Mouse (Mus musculus) midbrain, embryonic 13.5 days (tissue): ENCODE measurements around the gene Mon1b. TPM values are rescaled to one million over a fixed set of nuclear protein-coding genes. Genes with fewer than 3 reads are reported as not detected.

ENCODE experiments used
- ATAC-seq: fragments of 200-750 bp; cut with Nextera tagmentation; 2 replicates; pipeline ENCODE4 v1.8.0; 2017; ENCODE audit warnings: mild to moderate bottlenecking, moderate TSS enrichment, moderate library complexity
- H3K27ac ChIP-seq: fragments of 300-500 bp; sonication (generic); 2 replicates; pipeline ENCODE4 v1.5.1; 2015; ENCODE audit warnings: inconsistent platforms, mild to moderate bottlenecking, moderate library complexity
- H3K27me3 ChIP-seq: fragments of 300-500 bp; sonication (generic); 2 replicates; pipeline ENCODE4 v1.6.1; 2015; ENCODE audit warnings: mild to moderate bottlenecking, inconsistent platforms
- H3K36me3 ChIP-seq: fragments of 300-500 bp; sonication (generic); 2 replicates; pipeline ENCODE4 v1.6.1; 2015; ENCODE audit warnings: mild to moderate bottlenecking, inconsistent platforms
- H3K4me1 ChIP-seq: fragments of 300-500 bp; sonication (generic); replicated peaks from 2 replicates; pipeline ENCODE4 v1.6.1; 2015; ENCODE audit warnings: inconsistent platforms
- H3K4me2 ChIP-seq: fragments of 300-500 bp; sonication (generic); replicated peaks from 2 replicates; pipeline ENCODE4 v1.6.1; 2015; ENCODE audit warnings: moderate library complexity, mild to moderate bottlenecking, inconsistent platforms
- H3K4me3 ChIP-seq: fragments of 300-500 bp; sonication (generic); replicated peaks from 2 replicates; pipeline ENCODE4 v1.5.1; 2015; ENCODE audit warnings: mild to moderate bottlenecking, inconsistent platforms
- H3K9ac ChIP-seq: fragments of 300-500 bp; sonication (generic); replicated peaks from 2 replicates; pipeline ENCODE4 v1.6.1; 2015; ENCODE audit warnings: mild to moderate bottlenecking, inconsistent platforms
- H3K9me3 ChIP-seq: fragments of 300-500 bp; sonication (generic); 2 replicates; pipeline ENCODE4 v1.6.1; 2016; ENCODE audit warnings: mild to moderate bottlenecking, inconsistent platforms
- WGBS: fragments of 180-500 bp; shearing (Covaris S2); methylation state at CpG from one replicate; pipeline ENCODE4 v1.1.7; 2015; 5-methylcytosine and 5-hydroxymethylcytosine counted together
- polyA plus RNA-seq: library from polyadenylated mRNA; unstranded; fragments of >200 nt; fragmentation: Nextera tagmentation; extraction: Ambion mirVana; gene quantifications from 2 replicates; pipeline ENCODE4 v1.2.1, GENCODE M21; 2015

Mon1b gene
- polyA plus RNA-seq, 1 experiment from 2014 or later: 12.3 TPM

DNA sequence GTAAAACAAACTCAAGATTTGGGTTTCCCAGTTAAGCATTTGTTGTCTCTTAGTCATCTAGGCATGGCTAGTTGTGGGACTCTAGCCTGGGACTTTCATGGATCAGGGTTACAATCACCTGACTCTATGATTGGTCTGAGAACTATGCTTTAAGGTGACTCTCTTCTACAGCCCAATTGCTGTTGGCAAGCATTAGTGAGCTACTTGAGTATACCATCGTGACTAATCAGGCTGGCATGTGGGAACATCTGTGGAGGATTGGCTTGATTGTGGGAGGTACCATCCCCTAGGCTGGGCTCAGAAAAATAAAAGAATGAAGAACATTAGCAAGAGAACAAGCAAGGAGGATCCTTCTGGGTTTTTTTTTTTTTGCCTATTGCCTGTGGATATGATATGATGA lies 41.4 kb downstream of the Mon1b start:
- no peak overlapping the region for H3K4me2 ChIP-seq
- no peak overlapping the region for H3K9ac ChIP-seq
- 85% methylated on average over 1 of the region's 1 CpGs for WGBS
- H3K27ac ChIP-seq: no peak overlapping the region
- no peaks in the 10 kb centered on the region for H3K9me3 ChIP-seq
- H3K27me3 ChIP-seq: no peaks in the 10 kb centered on the region
- H3K36me3 ChIP-seq: no peaks in the 10 kb centered on the region
- no peak overlapping the region for H3K4me3 ChIP-seq
- no peak for ATAC-seq
- peaks cover 7% of the 10 kb centered on the region; the same call in 1 of the 2 replicates for H3K4me1 ChIP-seq

DNA sequence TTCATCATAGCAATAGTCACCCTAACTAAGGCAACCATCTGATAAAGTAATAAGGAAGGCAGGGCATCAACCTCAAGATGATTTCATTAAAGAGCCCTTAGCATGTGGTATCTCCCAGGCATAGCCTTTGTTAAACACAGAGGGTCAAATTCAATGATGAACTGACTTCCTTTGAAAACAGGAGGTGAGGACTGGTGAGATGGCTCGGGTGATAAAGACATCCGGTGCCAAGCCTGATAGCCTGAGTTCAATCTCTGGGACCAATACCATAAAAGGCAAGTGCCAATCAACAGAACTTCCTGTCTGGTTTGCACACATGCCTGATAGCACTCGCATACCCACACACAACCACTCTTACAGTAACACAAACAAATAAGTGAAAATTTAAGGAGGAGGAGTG lies 44.0 kb downstream of the Mon1b start:
- Histone ChIP-seq H3K4me1 (no peaks in the 10 kb centered on the region), H3K9me3 (no peaks in the 10 kb centered on the region), H3K9ac (no peak overlapping the region), H3K4me3 (no peak overlapping the region), H3K4me2 (no peak overlapping the region), H3K27me3 (no peaks in the 10 kb centered on the region), H3K27ac (no peak overlapping the region), H3K36me3 (no peaks in the 10 kb centered on the region)
- ATAC-seq: no peak
- 90% methylated on average over 3 of the region's 3 CpGs for WGBS

DNA sequence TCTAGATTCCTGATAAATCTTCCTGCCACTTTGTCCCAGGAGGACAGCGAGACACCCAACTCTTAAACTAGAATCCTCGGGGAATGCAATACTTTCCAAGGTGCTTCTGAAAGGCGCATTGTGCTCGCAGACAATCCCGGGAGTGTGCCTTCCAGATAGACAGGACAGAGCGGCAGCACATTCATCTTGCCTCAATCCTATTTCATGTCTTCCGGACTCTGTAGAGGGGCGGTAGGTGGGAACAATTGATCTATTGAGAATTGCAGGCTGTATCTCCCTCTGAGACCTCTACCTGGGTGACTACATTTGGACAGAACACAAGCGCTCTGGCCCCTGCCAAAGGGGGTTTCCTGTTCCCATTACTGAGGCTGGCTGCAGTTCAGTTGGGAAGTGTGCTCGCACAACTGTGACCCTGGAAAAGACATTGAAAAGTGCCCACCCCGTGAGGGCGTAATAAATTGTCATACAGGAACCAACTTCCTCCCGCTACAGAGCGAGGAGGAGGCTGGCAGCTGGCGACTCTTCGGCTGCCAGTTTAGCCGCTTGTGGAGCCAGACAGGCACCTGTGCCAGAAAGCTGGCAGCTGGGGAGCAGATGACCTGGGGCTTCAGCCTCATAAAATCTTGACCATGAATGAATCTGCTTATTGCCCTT lies 52.6 kb downstream of the Mon1b start:
- Histone ChIP-seq H3K27me3 (no peaks in the 10 kb centered on the region), H3K4me2 (no peak overlapping the region), H3K27ac (no peak overlapping the region), H3K9ac (no peak overlapping the region), H3K9me3 (no peaks in the 10 kb centered on the region), H3K4me3 (no peak overlapping the region), H3K4me1 (no peaks in the 10 kb centered on the region), H3K36me3 (no peaks in the 10 kb centered on the region)
- no peak for ATAC-seq
- WGBS: 83% methylated on average over 17 of the region's 17 CpGs

DNA sequence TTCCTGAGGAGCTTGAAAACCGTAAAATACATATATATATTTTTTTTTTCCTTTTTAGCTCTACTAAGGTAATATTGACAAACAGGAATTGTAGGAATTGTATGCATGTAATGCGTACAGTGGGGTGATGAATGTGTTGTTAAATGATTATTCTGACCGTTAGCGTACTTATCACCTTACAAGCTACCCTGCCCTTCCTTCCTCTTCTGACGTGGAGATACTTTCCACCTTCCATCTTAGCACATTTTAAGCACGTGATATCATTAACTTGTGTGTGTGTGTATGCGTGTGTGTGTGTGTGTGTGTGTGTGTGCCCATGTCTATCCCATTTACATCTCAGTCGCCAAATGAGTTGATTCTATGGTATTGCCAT lies 53.1 kb downstream of the Mon1b start:
- ATAC-seq: no peak
- no peak overlapping the region for H3K27ac ChIP-seq
- H3K9me3 ChIP-seq: no peaks in the 10 kb centered on the region
- H3K36me3 ChIP-seq: no peaks in the 10 kb centered on the region
- 92% methylated on average over 8 of the region's 8 CpGs for WGBS
- no peak overlapping the region for H3K4me2 ChIP-seq
- H3K4me3 ChIP-seq: no peak overlapping the region
- no peaks in the 10 kb centered on the region for H3K27me3 ChIP-seq
- H3K9ac ChIP-seq: no peak overlapping the region
- H3K4me1 ChIP-seq: no peaks in the 10 kb centered on the region

DNA sequence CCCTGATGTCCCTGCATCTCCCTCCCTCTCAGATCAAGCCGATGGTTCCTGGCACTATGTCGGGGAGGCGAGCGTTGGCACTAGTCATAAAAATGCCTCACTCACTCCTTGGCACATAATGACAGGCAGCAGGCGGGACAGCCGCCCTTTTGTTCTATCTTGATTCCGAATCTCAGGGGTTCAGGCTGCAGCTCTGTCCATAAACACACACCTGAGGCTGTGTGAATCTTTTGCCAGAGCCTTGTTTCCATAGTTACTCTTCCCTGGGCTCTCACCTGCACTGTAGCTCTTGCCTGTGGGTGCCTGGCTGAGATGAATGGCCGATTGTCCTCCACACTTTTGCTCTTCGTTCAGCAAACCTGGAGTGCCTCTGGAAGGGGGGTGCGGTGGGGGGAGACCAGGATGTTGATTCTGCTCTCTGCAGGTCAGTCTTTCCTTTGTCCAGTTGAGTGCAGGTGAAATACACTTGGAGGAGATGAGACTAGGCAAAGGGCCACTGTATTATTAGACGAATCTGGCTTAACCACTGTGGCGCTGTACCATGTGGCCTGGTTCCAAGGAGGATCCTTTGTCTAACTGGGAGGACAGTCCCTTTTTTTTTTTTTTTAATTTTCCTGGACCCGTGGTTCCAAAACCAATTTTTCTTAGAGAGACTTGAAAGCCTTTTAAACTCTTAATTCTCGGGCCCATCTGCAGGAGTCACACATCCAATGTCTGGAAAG lies 56.4 kb downstream of the Mon1b start:
- Histone ChIP-seq H3K4me1 (no peaks in the 10 kb centered on the region), H3K36me3 (no peaks in the 10 kb centered on the region), H3K27ac (no peak overlapping the region), H3K4me3 (no peak overlapping the region), H3K9me3 (no peaks in the 10 kb centered on the region), H3K4me2 (no peak overlapping the region), H3K9ac (no peak overlapping the region), H3K27me3 (no peaks in the 10 kb centered on the region)
- ATAC-seq: no peak
- 79% methylated on average over 14 of the region's 14 CpGs for WGBS

Other genes with a start within 250 kb of the Mon1b start
- gene Syce1l, start 7.6 kb downstream of the Mon1b start, polyA plus RNA-seq: 0.23 TPM in 1 of 2 replicates, not detected in the other
- gene Adamts18, start 213.2 kb downstream of the Mon1b start, polyA plus RNA-seq: 3.1 and 4.5 TPM in 2 replicates